Mouse (Mus musculus): ENCODE results near the gene Ergic2. TPM values are rescaled to one million over a fixed set of nuclear protein-coding genes. Genes with fewer than 3 reads are reported as not detected.
"Not testable (repeated sequence)": the region's sequence is repeated elsewhere in the genome, so short reads cannot be mapped to it uniquely, and the experiment has no call there.

Gene Ergic2
- total RNA-seq, 2 experiments from 2014 or later: 68.3 to 75.3 TPM

- DNase-seq (ENCODE audit: low spot score in 2 of 2): no peak
- intact Hi-C loops (cut with DNase I): loop anchor here (10.0 kb wide), 2 partner anchors 536 to 696 kb away; no protein-coding TSS in a partner anchor
These were observed 6.3 kb upstream of the Ergic2 start for GRCm38 (mm10) chr6:148218235-148219076.

GRCm38 (mm10) chr6:148216752-148217151 lies 4.6 kb upstream of the Ergic2 start:
- intact Hi-C loops (cut with DNase I): loop anchor here (10.0 kb wide), 2 partner anchors 538 to 698 kb away; no protein-coding TSS in a partner anchor
- DNase-seq (ENCODE audit: low spot score in 2 of 2): no peak

GRCm38 (mm10) chr6:148214765-148215164 lies 2.6 kb upstream of the Ergic2 start:
- DNase-seq (ENCODE audit: low spot score in 2 of 2): peak in 1 of 2 experiments; percentile 43

GRCm38 (mm10) chr6:148211391-148211876 lies 740 bp downstream of the Ergic2 start:
- intact Hi-C loops (cut with DNase I): loop anchor here (5.0 to 10.0 kb wide), 3 partner anchors 543 to 703 kb away; partner anchors contain the start of gene Ipo8
- no peak for DNase-seq (ENCODE audit: low spot score in 2 of 2)

More at GRCm38 (mm10) chr6:148214765-148215164, 2.6 kb upstream of the Ergic2 start:
- intact Hi-C loops (cut with DNase I): loop anchor here (5.0 to 10.0 kb wide), 3 partner anchors 540 to 700 kb away; partner anchors contain the start of gene Ipo8

- intact Hi-C loops (cut with DNase I): loop anchor here (10.0 kb wide), 1 partner anchor 1097 kb away; the partner anchor contains the start of gene Resf1
- no peak for DNase-seq (ENCODE audit: low spot score in 2 of 2)
These were observed 4.7 kb downstream of the Ergic2 start for GRCm38 (mm10) chr6:148207522-148207921.

GRCm38 (mm10) chr6:148205134-148205533 lies 7.0 kb downstream of the Ergic2 start:
- DNase-seq (ENCODE audit: low spot score in 2 of 2): no peak
- intact Hi-C loops (cut with DNase I): loop anchor here (10.0 kb wide), 1 partner anchor 1100 kb away; the partner anchor contains the start of gene Resf1

GRCm38 (mm10) chr6:148199729-148200128 lies 12.4 kb downstream of the Ergic2 start:
- DNase-seq (ENCODE audit: low spot score in 2 of 2): no peak
- intact Hi-C loops (cut with DNase I): loop anchor here (10.0 kb wide), 1 partner anchor 1105 kb away; the partner anchor contains the start of gene Resf1

- intact Hi-C loops (cut with DNase I): no loop called here
These were observed 13.0 kb downstream of the Ergic2 start for GRCm38 (mm10) chr6:148199177-148199576.

GRCm38 (mm10) chr6:148193972-148194701 lies 18.0 kb downstream of the Ergic2 start:
- no peak for DNase-seq (ENCODE audit: low spot score in 2 of 2)
- intact Hi-C loops (cut with DNase I): no loop called here

More at GRCm38 (mm10) chr6:148199177-148199576, 13.0 kb downstream of the Ergic2 start:
- DNase-seq (ENCODE audit: low spot score in 2 of 2): no peak

- no peak for DNase-seq (ENCODE audit: low spot score in 2 of 2)
- intact Hi-C loops (cut with DNase I): no loop called here
These were observed 26.5 kb downstream of the Ergic2 start for GRCm38 (mm10) chr6:148185694-148186093.

GRCm38 (mm10) chr6:148172904-148173303 lies 39.3 kb downstream of the Ergic2 start:
- intact Hi-C loops (cut with DNase I): no loop called here
- no peak for DNase-seq (ENCODE audit: low spot score in 2 of 2)

- intact Hi-C loops (cut with DNase I); DNase-seq (ENCODE audit: low spot score in 2 of 2): not testable (repeated sequence)
These were observed 59.9 kb downstream of the Ergic2 start for GRCm38 (mm10) chr6:148152305-148152704.

- DNase-seq (ENCODE audit: low spot score in 2 of 2): no peak
- intact Hi-C loops (cut with DNase I): no loop called here
These were observed 69.8 kb downstream of the Ergic2 start for GRCm38 (mm10) chr6:148142421-148142820.

- DNase-seq (ENCODE audit: low spot score in 2 of 2): no peak
- intact Hi-C loops (cut with DNase I): no loop called here
These were observed 70.3 kb downstream of the Ergic2 start for GRCm38 (mm10) chr6:148141874-148142273.

- DNase-seq (ENCODE audit: low spot score in 2 of 2): no peak
- intact Hi-C loops (cut with DNase I): loop anchor here (5.0 kb wide), 1 partner anchor 137 kb away; no protein-coding TSS in a partner anchor
These were observed 72.7 kb downstream of the Ergic2 start for GRCm38 (mm10) chr6:148139288-148139995.

- intact Hi-C loops (cut with DNase I): loop anchor here (5.0 kb wide), 1 partner anchor 134 kb away; no protein-coding TSS in a partner anchor
- DNase-seq (ENCODE audit: low spot score in 2 of 2): peak; percentile 74 to 82
These were observed 76.3 kb downstream of the Ergic2 start for GRCm38 (mm10) chr6:148135769-148136382.

- intact Hi-C loops (cut with DNase I): no loop called here
- no peak for DNase-seq (ENCODE audit: low spot score in 2 of 2)
These were observed 78.6 kb downstream of the Ergic2 start for GRCm38 (mm10) chr6:148133536-148133935.

- intact Hi-C loops (cut with DNase I): no loop called here
- no peak for DNase-seq (ENCODE audit: low spot score in 2 of 2)
These were observed 79.9 kb downstream of the Ergic2 start for GRCm38 (mm10) chr6:148132314-148132713.
